Mouse (Mus musculus) thymus, postnatal 25 days (tissue): ENCODE results near the gene Atg16l2.

Experiments
- DNase-seq: peaks from one replicate; pipeline ENCODE4 v3.0.0; 2022

Gene Atg16l2

GRCm38 (mm10) chr7:101213515-101214263 is 88.4 kb downstream of the Atg16l2 start:
- no peak for DNase-seq
